Mouse (Mus musculus): ENCODE results near the gene Tas2r135. TPM values are rescaled to one million over a fixed set of nuclear protein-coding genes. Genes with fewer than 3 reads are reported as not detected.

The Tas2r135 gene
- polyA plus RNA-seq, 1 experiment from 2014 or later: not detected

- no peak for ATAC-seq (ENCODE audit: insufficient number of reproducible peaks, insufficient read depth, low FRiP score, low TSS enrichment, low read depth)
- 76% methylated on average over 2 of the region's 2 CpGs for WGBS
- Histone ChIP-seq H3K4me1 (no peaks in the 10 kb centered on the region), H3K9me3 (no peaks in the 10 kb centered on the region), H3K27me3 (no peaks in the 10 kb centered on the region), H3K36me3 (no peaks in the 10 kb centered on the region), H3K27ac (no peak overlapping the region), H3K4me3 (no peak overlapping the region), H3K9ac (no peak overlapping the region), H3K4me2 (no peak overlapping the region)
These were observed 39.3 kb downstream of the Tas2r135 start for GRCm38 (mm10) chr6:42444491-42444890.

DNA sequence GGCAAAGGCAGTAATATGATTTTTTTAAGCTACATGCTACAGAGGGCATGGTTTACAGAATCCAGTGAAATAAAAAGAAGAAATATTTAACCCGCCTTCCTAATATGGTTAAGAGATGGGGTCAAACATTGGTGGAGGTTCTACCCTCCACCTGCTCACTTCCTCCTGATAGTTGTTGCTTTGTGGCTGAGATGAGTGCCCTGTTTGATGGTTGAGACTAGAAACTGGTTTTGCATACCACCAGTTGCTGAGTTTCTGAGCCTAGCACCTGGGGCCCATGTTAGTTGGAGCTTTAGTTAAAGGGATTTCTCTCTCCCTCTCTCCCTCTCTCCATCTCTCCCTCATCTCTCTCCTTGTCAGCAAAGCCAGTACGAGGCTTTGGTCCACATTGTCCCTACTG lies 42.1 kb downstream of the Tas2r135 start:
- WGBS: 77% methylated on average over 2 of the region's 2 CpGs
- H3K36me3 ChIP-seq: no peaks in the 10 kb centered on the region
- ATAC-seq (ENCODE audit: insufficient number of reproducible peaks, insufficient read depth, low FRiP score, low TSS enrichment, low read depth): no peak
- H3K4me1 ChIP-seq: no peaks in the 10 kb centered on the region
- H3K27ac ChIP-seq: no peak overlapping the region
- no peak overlapping the region for H3K4me2 ChIP-seq
- H3K9me3 ChIP-seq: no peaks in the 10 kb centered on the region
- no peaks in the 10 kb centered on the region for H3K27me3 ChIP-seq
- no peak overlapping the region for H3K4me3 ChIP-seq
- no peak overlapping the region for H3K9ac ChIP-seq

Other genes with a start within 250 kb of the Tas2r135 start
- not detected in 2 replicates for gene Tas2r144, start 190.1 kb upstream of the Tas2r135 start, polyA plus RNA-seq (2015; fragmentation: Nextera tagmentation; extraction: Ambion mirVana)
- 26.5 and 30.2 TPM in 2 replicates for gene Gstk1, start 159.5 kb upstream of the Tas2r135 start, polyA plus RNA-seq (2015; fragmentation: Nextera tagmentation; extraction: Ambion mirVana)
- 0.96 and 1.7 TPM in 2 replicates for gene Tmem139, start 143.5 kb upstream of the Tas2r135 start, polyA plus RNA-seq (2015; fragmentation: Nextera tagmentation; extraction: Ambion mirVana)
- gene Casp2, start 140.4 kb upstream of the Tas2r135 start, polyA plus RNA-seq (2015; fragmentation: Nextera tagmentation; extraction: Ambion mirVana): 59.5 and 69.9 TPM in 2 replicates
- gene Clcn1, start 118.7 kb upstream of the Tas2r135 start, polyA plus RNA-seq (2015; fragmentation: Nextera tagmentation; extraction: Ambion mirVana): 0.13 and 0.45 TPM in 2 replicates
- 0.36 and 0.60 TPM in 2 replicates for gene Fam131b, start 80.8 kb upstream of the Tas2r135 start, polyA plus RNA-seq (2015; fragmentation: Nextera tagmentation; extraction: Ambion mirVana)
- 77.2 and 81.0 TPM in 2 replicates for gene Zyx, start 55.8 kb upstream of the Tas2r135 start, polyA plus RNA-seq (2015; fragmentation: Nextera tagmentation; extraction: Ambion mirVana)
- gene Epha1, start 32.2 kb upstream of the Tas2r135 start, polyA plus RNA-seq (2015; fragmentation: Nextera tagmentation; extraction: Ambion mirVana): 10.5 and 10.8 TPM in 2 replicates
- not detected in 2 replicates for gene Tas2r143, start 5.2 kb upstream of the Tas2r135 start, polyA plus RNA-seq (2015; fragmentation: Nextera tagmentation; extraction: Ambion mirVana)
- gene Tas2r126, start 29.1 kb downstream of the Tas2r135 start, polyA plus RNA-seq (2015; fragmentation: Nextera tagmentation; extraction: Ambion mirVana): not detected in 2 replicates
- gene Olfr458, start 59.8 kb downstream of the Tas2r135 start, polyA plus RNA-seq (2015; fragmentation: Nextera tagmentation; extraction: Ambion mirVana): not detected in 2 replicates
- gene Olfr457, start 70.9 kb downstream of the Tas2r135 start, polyA plus RNA-seq (2015; fragmentation: Nextera tagmentation; extraction: Ambion mirVana): not detected in 2 replicates
- not detected in 2 replicates for gene Olfr456, start 81.8 kb downstream of the Tas2r135 start, polyA plus RNA-seq (2015; fragmentation: Nextera tagmentation; extraction: Ambion mirVana)
- gene Olfr455, start 142.2 kb downstream of the Tas2r135 start, polyA plus RNA-seq (2015; fragmentation: Nextera tagmentation; extraction: Ambion mirVana): not detected in 2 replicates
- gene Tcaf3, start 192.3 kb downstream of the Tas2r135 start, polyA plus RNA-seq (2015; fragmentation: Nextera tagmentation; extraction: Ambion mirVana): not detected in 2 replicates
- gene Tcaf2, start 239.8 kb downstream of the Tas2r135 start, polyA plus RNA-seq (2015; fragmentation: Nextera tagmentation; extraction: Ambion mirVana): 4.3 and 5.3 TPM in 2 replicates

Data from embryonic facial prominence, embryonic 13.5 days (tissue).